Mouse (Mus musculus) bone marrow, adult 2 months (tissue): Measurements from ENCODE around the gene Nbr1.

Experiments used
- CTCF ChIP-seq: fragments of 200-500 bp; IDR thresholded peaks from 2 replicates; pipeline ENCODE4 v1.5.1; 2011; ENCODE audit warnings: low read length, control low read depth; ENCODE audit not compliant: control insufficient read depth, insufficient read depth
- POLR2A ChIP-seq: fragments of 200-500 bp; IDR thresholded peaks from 2 replicates; pipeline ENCODE4 v1.6.1; 2011; ENCODE audit warnings: low read depth, mild to moderate bottlenecking, control low read depth, low read length, borderline replicate concordance; ENCODE audit not compliant: control insufficient read depth

- TF ChIP-seq CTCF: no peak
- no peak for TF ChIP-seq POLR2A
These were observed 1.5 kb downstream of the Nbr1 start for GRCm38 (mm10) chr11:101553354-101553930.
